Comparison of ENCODE assay signal across 8 mouse cellular contexts in the genomic region with DNA sequence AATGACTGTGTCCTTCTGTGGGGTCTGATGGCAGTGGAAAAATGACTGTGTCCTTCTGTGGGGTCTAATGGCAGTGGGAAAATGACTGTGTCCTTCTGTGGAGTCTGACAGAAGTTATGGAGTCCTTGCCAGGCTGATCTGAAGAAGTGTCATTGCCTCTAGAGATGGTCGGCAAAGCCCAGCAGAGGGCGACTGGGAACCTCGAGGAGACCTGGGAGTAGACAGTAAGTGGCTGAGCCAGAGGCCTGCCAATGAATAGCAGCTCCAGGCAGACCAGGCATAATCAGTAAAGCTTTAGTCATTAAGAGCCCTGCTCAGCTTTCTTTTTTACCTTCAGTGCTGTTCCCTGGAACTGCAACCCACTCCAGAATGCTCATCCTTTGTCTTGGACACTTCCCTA. TPM values are rescaled to one million over a fixed set of nuclear protein-coding genes. Genes with fewer than 3 reads are reported as not detected.
DNase-seq lines count a peak whose midpoint lies in the region; ATAC-seq and TF ChIP-seq lines count a peak whose summit lies in the region.

No protein-coding gene starts in this region.

- no peak overlapping the region for H3K9ac ChIP-seq in midbrain, postnatal 0 days (replicated peaks; ENCODE audit: low read length, poor library complexity, severe bottlenecking)

- peaks cover 5% of the 10 kb centered on the region; the same call in 1 of the 2 replicates for H3K4me1 ChIP-seq in midbrain, postnatal 0 days (ENCODE audit: insufficient read depth, low read length)
- H3K4me1 ChIP-seq in thymus, adult 2 months (replicated peaks; ENCODE audit: control insufficient read depth, insufficient read depth, low read length): peaks cover 5% of the 10 kb centered on the region

- H3K9me3 ChIP-seq in midbrain, postnatal 0 days (ENCODE audit: low read length): no peaks in the 10 kb centered on the region

- WGBS in midbrain, postnatal 0 days: 0% methylated on average over 3 of the region's 3 CpGs
- 0% methylated on average over 3 of the region's 3 CpGs for WGBS in thymus, adult 2 months

- no peak overlapping the region for H3K4me2 ChIP-seq in midbrain, postnatal 0 days (ENCODE audit: low read depth, low read length, poor library complexity, severe bottlenecking)

- TF ChIP-seq POLR2A in thymus, adult 2 months (IDR thresholded peaks at IDR 0.05; ENCODE audit: control insufficient read depth, extremely low read depth, insufficient read depth, low read length, poor library complexity): no peak

- H3K36me3 ChIP-seq in midbrain, postnatal 0 days (ENCODE audit: insufficient read depth, low read length): peaks cover 6% of the 10 kb centered on the region
- H3K36me3 ChIP-seq in thymus, adult 2 months (ENCODE audit: control insufficient read depth, insufficient read depth, low read length): peaks cover under 1% of the 10 kb centered on the region

- H3K4me3 ChIP-seq in midbrain, postnatal 0 days (ENCODE audit: low read depth, low read length): no peak overlapping the region
- no peak overlapping the region for H3K4me3 ChIP-seq in thymus, adult 2 months (ENCODE audit: control insufficient read depth, insufficient read depth, low read length)

- intact Hi-C loops in left cerebral cortex, postnatal 4 days (cut with DNase I): no loop called here

- H3K27ac ChIP-seq in midbrain, postnatal 0 days (ENCODE audit: low read depth, low read length): no peak overlapping the region
- no peak overlapping the region for H3K27ac ChIP-seq in thymus, adult 2 months (ENCODE audit: control insufficient read depth, insufficient read depth, low read length)

- DNase-seq in CD4-positive helper T cell, adult 2 months (ENCODE audit: low read depth, low spot score): peak; percentile 45
- peak; percentile 82 to 93 for DNase-seq in adrenal gland, adult (ENCODE audit: inconsistent age in 2 of 2, low spot score in 1 of 2)
- DNase-seq in embryo, embryonic 11 days: peak; percentile 83
- DNase-seq in kidney, adult 9 months: peak; percentile 84
- DNase-seq in left cerebral cortex, postnatal 4 days: peak; percentile 83
- peak; percentile 85 for DNase-seq in midbrain, postnatal 0 days (ENCODE audit: low spot score)
- peak; percentile 63 for DNase-seq in thymus, adult 2 months

- H3K27me3 ChIP-seq in midbrain, postnatal 0 days (ENCODE audit: insufficient read depth, low read length): no peaks in the 10 kb centered on the region
- H3K27me3 ChIP-seq in thymus, adult 2 months (ENCODE audit: control insufficient read depth, insufficient read depth, low read length): no peaks in the 10 kb centered on the region; the same call in 1 of the 2 replicates

- peak; percentile 80 for TF ChIP-seq CTCF in midbrain, postnatal 0 days (IDR thresholded peaks at IDR 0.05)
- TF ChIP-seq CTCF in thymus, adult 2 months (IDR thresholded peaks at IDR 0.05; ENCODE audit: borderline replicate concordance, control insufficient read depth, extremely low read depth, insufficient read depth, low read length, poor library complexity): peak; percentile 33; the same call in 1 of the 2 replicates

- ATAC-seq in granulocyte monocyte progenitor cell, adult 5-6 weeks (replicated peaks; ENCODE audit: poor library complexity, severe bottlenecking): peak; percentile 61; the same call in 1 of the 2 replicates
- ATAC-seq in midbrain, postnatal 0 days (ENCODE audit: low FRiP score): 0 out of 2 replicates have a peak, but pooled peaks have one; percentile 36

RNA-seq across cellular contexts. Expression of gene Psmb7, which starts 2.0 kb away (rescaled TPM):
- total RNA-seq in granulocyte monocyte progenitor cell, adult 5-6 weeks (2014; fragmentation: Nextera tagmentation): 171 and 174 TPM in 2 replicates
- total RNA-seq in granulocyte monocyte progenitor cell, adult 5-6 weeks (2017): 303 and 314 TPM in 2 replicates
- total RNA-seq in left cerebral cortex, postnatal 4 days (2021): 100 to 1,000 TPM; 231 to 253 TPM
- 218 and 239 TPM in 2 replicates for total RNA-seq in midbrain, postnatal 0 days (2014; rRNA removed)
- 282 and 287 TPM in 2 replicates for polyA plus RNA-seq in midbrain, postnatal 0 days (2015; fragmentation: Nextera tagmentation; extraction: Ambion mirVana)
- polyA plus RNA-seq in thymus, adult 2 months (2012; rRNA removed): 81.7 and 99.0 TPM in 2 replicates
